Mouse (Mus musculus): ENCODE results near the gene Vsig8. TPM values are rescaled to one million over a fixed set of nuclear protein-coding genes. Genes with fewer than 3 reads are reported as not detected.

Vsig8 gene
- total RNA-seq, 2 experiments from 2014 or later: 0.41 to 0.61 TPM

DNA sequence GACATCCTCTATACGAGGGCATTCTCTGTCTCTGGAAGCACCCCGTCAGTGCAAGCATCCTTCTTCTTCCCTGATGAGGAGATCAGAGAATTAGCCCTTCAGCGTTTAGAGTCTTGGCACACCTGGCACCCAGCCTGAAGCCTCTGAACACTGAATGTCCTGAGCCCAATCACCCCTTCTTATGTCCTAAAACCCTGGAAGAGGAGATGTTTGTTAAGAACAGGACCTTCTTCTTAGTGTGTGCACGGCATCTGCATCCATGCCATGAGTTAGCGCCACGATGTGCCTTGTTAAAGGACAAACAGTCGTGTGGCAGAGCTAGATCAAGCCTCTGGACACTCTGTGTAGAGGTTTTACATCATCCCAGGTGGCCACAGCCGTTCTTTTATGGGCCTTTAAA lies 26.7 kb downstream of the Vsig8 start:
- Histone ChIP-seq H3K4me3 (no peak overlapping the region), H3K27ac (no peak overlapping the region)
- no peak for TF ChIP-seq CTCF (conservative IDR thresholded peaks at IDR 0.05)
- no peak for DNase-seq (ENCODE audit: low spot score in 2 of 2)

DNA sequence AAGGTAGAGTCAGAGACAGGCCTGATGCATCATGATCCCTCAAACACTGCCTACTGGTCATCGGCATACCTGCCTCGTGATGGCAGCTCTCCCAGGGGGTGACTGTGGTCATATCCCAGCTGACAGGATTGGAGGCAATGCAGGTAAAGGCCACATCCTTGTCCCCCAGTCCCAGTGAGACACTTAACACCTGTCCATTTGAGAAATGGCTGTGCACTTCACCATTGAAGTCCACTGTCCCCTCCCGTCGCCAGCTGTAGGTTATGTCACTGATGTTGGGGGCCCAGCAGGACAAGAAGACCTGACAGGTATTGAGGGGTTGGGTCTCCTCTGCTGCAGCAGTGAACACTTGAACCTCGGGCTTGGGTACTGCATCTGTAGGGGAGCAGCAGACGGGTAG lies 28.5 kb downstream of the Vsig8 start:
- no peak overlapping the region for H3K4me3 ChIP-seq
- H3K27ac ChIP-seq: no peak overlapping the region
- DNase-seq (ENCODE audit: low spot score in 2 of 2): no peak
- no peak for TF ChIP-seq CTCF (conservative IDR thresholded peaks at IDR 0.05)

- DNase-seq (ENCODE audit: low spot score in 2 of 2): no peak
- H3K27ac ChIP-seq: no peak overlapping the region
- H3K4me3 ChIP-seq: no peak overlapping the region
- no peak for TF ChIP-seq CTCF (conservative IDR thresholded peaks at IDR 0.05)
These were observed 29.3 kb downstream of the Vsig8 start for GRCm38 (mm10) chr1:172585026-172585425.

DNA sequence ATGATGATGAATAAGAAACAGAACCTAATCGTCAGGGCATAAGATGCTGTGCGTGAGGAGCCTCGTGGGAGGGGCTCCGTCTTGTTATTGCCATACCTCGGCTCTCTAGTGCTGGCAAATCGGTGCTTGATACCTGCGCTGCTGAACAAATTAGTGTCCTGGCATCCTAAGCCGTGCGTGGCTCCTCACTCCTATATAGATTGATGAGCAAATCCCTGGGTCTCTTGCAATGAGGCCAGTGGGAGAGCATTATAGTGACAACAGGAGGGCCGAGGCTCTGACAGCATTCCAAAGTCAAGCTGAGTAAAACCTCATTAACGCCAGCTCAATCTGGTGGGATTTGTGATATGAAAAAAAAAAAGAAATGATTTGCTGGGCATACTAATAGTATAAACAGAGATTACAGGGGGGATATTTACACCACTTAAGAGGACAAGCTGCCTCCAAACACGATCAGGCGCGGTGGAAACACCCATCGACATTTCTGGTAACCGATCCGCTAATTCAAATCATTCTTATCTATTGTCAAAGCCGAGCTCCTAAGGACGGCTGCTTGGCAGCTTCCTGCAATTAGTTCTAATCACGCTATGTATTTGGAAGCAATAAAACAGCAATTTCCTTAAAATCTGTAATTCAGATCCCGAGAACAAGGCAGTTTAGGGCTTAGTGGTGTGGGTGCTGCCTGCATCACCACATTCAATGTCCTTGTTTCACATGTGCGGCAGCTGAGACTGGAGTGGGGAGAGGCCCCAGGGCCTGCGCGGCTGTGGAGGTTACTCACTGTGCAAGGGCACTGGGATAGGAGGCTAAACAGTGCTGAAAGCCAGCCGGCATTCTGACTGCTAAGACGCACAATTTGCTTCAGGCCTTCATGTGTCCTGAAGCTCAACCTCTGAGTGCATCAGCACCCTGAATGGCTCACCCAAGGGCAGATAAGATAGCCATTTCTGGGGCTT lies 30.2 kb downstream of the Vsig8 start:
- DNase-seq (ENCODE audit: low spot score in 2 of 2): no peak
- no peak overlapping the region for H3K4me3 ChIP-seq
- H3K27ac ChIP-seq: no peak overlapping the region
- TF ChIP-seq CTCF (conservative IDR thresholded peaks at IDR 0.05): no peak

DNA sequence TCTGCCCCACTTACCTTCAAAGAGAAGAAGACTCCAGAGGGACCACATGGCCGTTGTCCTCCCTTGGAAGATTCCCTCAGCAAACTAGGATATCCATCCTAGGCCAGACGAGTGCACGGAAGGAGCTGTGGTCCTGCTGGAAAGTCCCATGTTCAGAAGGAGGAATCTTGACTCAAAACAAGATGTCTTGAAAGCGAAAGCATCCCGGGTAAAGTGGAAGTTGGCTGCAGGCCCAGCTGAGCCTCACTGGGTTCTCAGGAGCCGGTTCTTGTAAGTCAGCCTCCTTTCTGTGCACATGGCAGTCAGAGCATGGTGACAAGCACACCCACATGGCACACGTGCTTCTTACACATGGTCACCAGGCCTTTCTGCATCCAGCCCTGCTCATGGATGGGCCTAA lies 34.6 kb downstream of the Vsig8 start, which contains the start of gene Slamf8:
TSS of gene Slamf8 (minus strand) at position 184 of the 400 bp plus-strand sequence.
- H3K4me3 ChIP-seq: no peak within 1 kb of the TSS
- no peak within 1 kb of the TSS for H3K27ac ChIP-seq

DNA sequence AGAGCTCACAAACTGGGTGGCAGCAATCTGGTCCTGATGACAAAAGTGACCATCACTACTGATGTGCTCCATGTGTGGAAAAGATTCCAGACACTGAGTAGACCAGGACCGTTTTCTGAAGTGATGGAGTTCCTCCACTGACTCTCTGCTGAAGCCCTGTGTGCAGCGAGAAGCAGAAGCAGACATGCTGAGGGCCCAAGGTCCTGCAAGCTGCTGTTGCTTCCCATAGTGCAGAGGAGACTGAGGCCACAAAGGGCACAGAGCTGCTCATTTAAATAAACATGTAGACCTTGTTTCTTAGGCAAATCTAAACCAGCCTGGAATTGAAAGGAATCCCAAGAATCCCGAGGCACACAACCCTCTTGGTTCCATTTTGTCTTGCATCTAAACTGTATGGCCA lies 37.6 kb downstream of the Vsig8 start:
- Histone ChIP-seq H3K4me3 (no peak overlapping the region), H3K27ac (no peak overlapping the region)
- no peak for TF ChIP-seq CTCF (conservative IDR thresholded peaks at IDR 0.05)
- DNase-seq (ENCODE audit: low spot score in 2 of 2): no peak

More for the DNA sequence above, 34.6 kb downstream of the Vsig8 start, which contains the start of gene Slamf8:
- TF ChIP-seq CTCF (conservative IDR thresholded peaks at IDR 0.05): no peak
- DNase-seq (ENCODE audit: low spot score in 2 of 2): no peak

GRCm38 (mm10) chr1:172593956-172594355 lies 38.2 kb downstream of the Vsig8 start:
- Histone ChIP-seq H3K4me3 (no peak overlapping the region), H3K27ac (no peak overlapping the region)
- TF ChIP-seq CTCF (conservative IDR thresholded peaks at IDR 0.05): no peak
- no peak for DNase-seq (ENCODE audit: low spot score in 2 of 2)

DNA sequence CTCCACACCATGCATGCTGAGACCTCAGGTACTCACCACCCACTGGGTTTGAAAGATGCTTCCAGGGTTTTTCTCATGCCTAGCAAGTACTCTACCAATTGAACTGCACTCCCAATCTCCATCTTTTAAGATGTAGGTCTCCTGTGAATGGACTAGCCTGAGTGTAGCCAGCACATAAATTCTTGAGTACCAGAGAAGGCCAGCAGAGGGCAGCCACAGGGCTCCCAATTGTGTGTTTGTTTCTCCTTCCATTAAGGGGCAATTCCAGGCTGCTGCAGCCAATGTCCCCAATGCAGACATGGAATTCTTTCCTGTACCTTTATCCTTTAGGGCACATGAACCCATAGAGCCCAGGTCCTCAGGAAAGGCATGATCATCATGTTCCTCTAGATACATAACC lies 38.8 kb downstream of the Vsig8 start:
- peak in 1 of 2 experiments; percentile 46 for DNase-seq (ENCODE audit: low spot score in 2 of 2)
- peak; percentile 86 for TF ChIP-seq CTCF (conservative IDR thresholded peaks at IDR 0.05)
- H3K4me3 ChIP-seq: no peak overlapping the region
- no peak overlapping the region for H3K27ac ChIP-seq

GRCm38 (mm10) chr1:172602326-172602725 lies 46.6 kb downstream of the Vsig8 start, which contains the start of gene Fcrl6:
Gene Fcrl6 (minus strand): TSS chr1:172602551.
- DNase-seq (ENCODE audit: low spot score in 2 of 2): no peak
- Histone ChIP-seq H3K4me3 (no peak within 1 kb of the TSS), H3K27ac (no peak within 1 kb of the TSS)
- TF ChIP-seq CTCF (conservative IDR thresholded peaks at IDR 0.05): no peak

- Histone ChIP-seq H3K4me3 (no peak overlapping the region), H3K27ac (no peak overlapping the region)
- DNase-seq (ENCODE audit: low spot score in 2 of 2): no peak
- TF ChIP-seq CTCF (conservative IDR thresholded peaks at IDR 0.05): no peak
These were observed 55.6 kb downstream of the Vsig8 start for GRCm38 (mm10) chr1:172611304-172611703.

DNA sequence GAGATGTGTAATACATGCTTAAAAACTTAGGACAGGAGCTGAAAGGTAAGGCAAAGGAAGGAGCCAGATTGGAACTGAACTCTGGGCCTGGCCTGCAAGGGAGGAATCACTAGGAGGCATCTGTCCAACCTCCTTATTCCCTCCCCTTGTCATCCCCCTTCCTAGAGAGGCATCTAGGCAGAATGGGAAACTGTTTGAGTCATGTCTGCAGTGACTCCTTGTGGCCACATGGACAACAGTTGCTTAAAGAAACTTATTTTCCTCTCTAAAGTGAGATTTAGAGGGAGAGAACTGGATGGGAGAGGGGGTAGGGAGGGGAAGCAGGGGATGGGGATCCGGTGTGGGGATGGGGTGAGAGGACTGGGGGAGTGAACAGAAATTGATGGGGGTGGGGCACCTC lies 57.0 kb downstream of the Vsig8 start:
- TF ChIP-seq CTCF (conservative IDR thresholded peaks at IDR 0.05): peak; percentile 55
- no peak for DNase-seq (ENCODE audit: low spot score in 2 of 2)
- Histone ChIP-seq H3K27ac (no peak overlapping the region), H3K4me3 (no peak overlapping the region)

Other genes with a start within 250 kb of the Vsig8 start
- 10 to 100 TPM; 67.2 to 69.2 TPM for gene Kcnj9, start 226.6 kb upstream of the Vsig8 start, total RNA-seq (2021)
- 10 to 100 TPM; 83.2 to 91.6 TPM for gene Kcnj10, start 214.7 kb upstream of the Vsig8 start, total RNA-seq (2021)
- gene Pigm, start 179.4 kb upstream of the Vsig8 start, total RNA-seq (2021): 1 to 10 TPM; 8.3 to 9.2 TPM
- under 1 TPM in 1 of 2 experiments, not detected in 1; 0.38 TPM for gene Slamf9, start 80.6 kb upstream of the Vsig8 start, total RNA-seq (2021)
- 1 to 10 TPM; 5.7 to 9.2 TPM for gene Igsf9, start 74.2 kb upstream of the Vsig8 start, total RNA-seq (2021)
- 10 to 100 TPM in 1 of 2 experiments, 1 to 10 TPM in 1; 7.9 to 13.1 TPM for gene Tagln2, start 55.9 kb upstream of the Vsig8 start, total RNA-seq (2021)
- 1 to 10 TPM; 4.2 to 4.8 TPM for gene Cfap45, start 35.1 kb upstream of the Vsig8 start, total RNA-seq (2021)
- not detected for gene Slamf8, start 34.6 kb downstream of the Vsig8 start, total RNA-seq (2021)
- gene Fcrl6, start 46.6 kb downstream of the Vsig8 start, total RNA-seq (2021): not detected
- gene Dusp23, start 77.0 kb downstream of the Vsig8 start, total RNA-seq (2021): 1 to 10 TPM; 6.6 to 7.5 TPM
- not detected for gene Crp, start 142.1 kb downstream of the Vsig8 start, total RNA-seq (2021)